Mouse (Mus musculus): ENCODE results near the gene Hnf1a. TPM values are rescaled to one million over a fixed set of nuclear protein-coding genes. Genes with fewer than 3 reads are reported as not detected.

Gene Hnf1a
- polyA plus RNA-seq, 1 experiment, result not detected

GRCm38 (mm10) chr5:114964315-114964966, 6.5 kb downstream of the Hnf1a start:
- Histone ChIP-seq H3ac (ENCODE audit: control insufficient read depth, insufficient read length) (no peak overlapping the region), H3K79me2 (ENCODE audit: control insufficient read depth, insufficient read depth) (no peaks in the 10 kb centered on the region), H3K27me3 (ENCODE audit: control insufficient read depth, insufficient read depth, insufficient read length) (peaks cover 45% of the 10 kb centered on the region), H3K36me3 (ENCODE audit: control insufficient read depth, insufficient read depth) (no peaks in the 10 kb centered on the region), H3K4me3 (no peak overlapping the region), H3K4me2 (ENCODE audit: low read depth) (peak overlapping the region; percentile 38)
- TF ChIP-seq TCF12 (IDR thresholded peaks at IDR 0.05; ENCODE audit: insufficient read depth, poor library complexity, severe bottlenecking) (no peak), TCF3 (IDR thresholded peaks at IDR 0.05; ENCODE audit: insufficient read length, low read depth) (no peak), MYOG (IDR thresholded peaks at IDR 0.05; ENCODE audit: control insufficient read depth in 1 of 3, insufficient read depth in 1 of 3, insufficient read length in 2 of 3, low read depth in 2 of 3) (no peak), E2F4 (IDR thresholded peaks at IDR 0.05; ENCODE audit: insufficient read depth) (no peak), MYOD1 (IDR thresholded peaks at IDR 0.05; ENCODE audit: control insufficient read depth in 1 of 3, insufficient read length in 2 of 3, low read depth in 2 of 3) (no peak), MAX (IDR thresholded peaks at IDR 0.05; ENCODE audit: low read depth) (no peak), SRF (IDR thresholded peaks at IDR 0.05; ENCODE audit: control insufficient read depth, insufficient read length, low read depth) (no peak), CEBPB (IDR thresholded peaks at IDR 0.05; ENCODE audit: insufficient read depth, poor library complexity, severe bottlenecking) (no peak), REST (IDR thresholded peaks at IDR 0.05; ENCODE audit: insufficient read depth, insufficient read length) (no peak), POLR2AphosphoS2 (IDR thresholded peaks at IDR 0.05; ENCODE audit: insufficient read length, low read depth) (no peak)

GRCm38 (mm10) chr5:114961590-114962360, 9.1 kb downstream of the Hnf1a start:
- H3K79me2 ChIP-seq (ENCODE audit: control insufficient read depth, insufficient read depth), result no peaks in the 10 kb centered on the region
- TF ChIP-seq TCF12 (IDR thresholded peaks at IDR 0.05; ENCODE audit: insufficient read depth, poor library complexity, severe bottlenecking), result no peak
- no peak for TF ChIP-seq POLR2A (IDR thresholded peaks at IDR 0.05; ENCODE audit: insufficient read length, low read depth)
- TF ChIP-seq POLR2AphosphoS2 (IDR thresholded peaks at IDR 0.05; ENCODE audit: insufficient read length, low read depth), result no peak
- TF ChIP-seq USF1 (IDR thresholded peaks at IDR 0.05; ENCODE audit: low read depth), result no peak
- no peak for TF ChIP-seq SRF (IDR thresholded peaks at IDR 0.05; ENCODE audit: control insufficient read depth, insufficient read length, low read depth)
- no peak for TF ChIP-seq TCF3 (IDR thresholded peaks at IDR 0.05; ENCODE audit: insufficient read length, low read depth)
- TF ChIP-seq E2F4 (IDR thresholded peaks at IDR 0.05; ENCODE audit: insufficient read depth), result no peak
- TF ChIP-seq MYOG (IDR thresholded peaks at IDR 0.05; ENCODE audit: control insufficient read depth in 1 of 3, insufficient read depth in 1 of 3, insufficient read length in 2 of 3, low read depth in 2 of 3), result peak in 1 of 3 experiments; percentile 56
- TF ChIP-seq MYOD1 (IDR thresholded peaks at IDR 0.05; ENCODE audit: control insufficient read depth in 1 of 3, insufficient read length in 2 of 3, low read depth in 2 of 3), result peak in 2 of 3 experiments; percentile 47 to 55
- no peak for TF ChIP-seq MAX (IDR thresholded peaks at IDR 0.05; ENCODE audit: low read depth)
- no peak for TF ChIP-seq CEBPB (IDR thresholded peaks at IDR 0.05; ENCODE audit: insufficient read depth, poor library complexity, severe bottlenecking)
- no peak overlapping the region for H3K4me2 ChIP-seq (ENCODE audit: low read depth)
- peaks cover 24% of the 10 kb centered on the region for H3K27me3 ChIP-seq (ENCODE audit: control insufficient read depth, insufficient read depth, insufficient read length)
- H3K36me3 ChIP-seq (ENCODE audit: control insufficient read depth, insufficient read depth), result no peaks in the 10 kb centered on the region
- no peak overlapping the region for H3K4me3 ChIP-seq
- no peak overlapping the region for H3ac ChIP-seq (ENCODE audit: control insufficient read depth, insufficient read length)

- Histone ChIP-seq H3K36me3 (ENCODE audit: control insufficient read depth, insufficient read depth) (no peaks in the 10 kb centered on the region), H3K27me3 (ENCODE audit: control insufficient read depth, insufficient read depth, insufficient read length) (peaks cover 20% of the 10 kb centered on the region), H3K4me3 (no peak overlapping the region), H3ac (ENCODE audit: control insufficient read depth, insufficient read length) (no peak overlapping the region), H3K4me2 (ENCODE audit: low read depth) (no peak overlapping the region), H3K79me2 (ENCODE audit: control insufficient read depth, insufficient read depth) (no peaks in the 10 kb centered on the region)
- no peak for TF ChIP-seq POLR2A (IDR thresholded peaks at IDR 0.05; ENCODE audit: insufficient read length, low read depth)
- peak; percentile 51 for TF ChIP-seq REST (IDR thresholded peaks at IDR 0.05; ENCODE audit: insufficient read depth, insufficient read length)
- no peak for TF ChIP-seq CEBPB (IDR thresholded peaks at IDR 0.05; ENCODE audit: insufficient read depth, poor library complexity, severe bottlenecking)
- TF ChIP-seq MYOG (IDR thresholded peaks at IDR 0.05; ENCODE audit: control insufficient read depth in 1 of 3, insufficient read depth in 1 of 3, insufficient read length in 2 of 3, low read depth in 2 of 3), result no peak
Observed at GRCm38 (mm10) chr5:114958069-114958468, 12.8 kb downstream of the Hnf1a start.

GRCm38 (mm10) chr5:114953326-114953725, 17.6 kb downstream of the Hnf1a start:
- TF ChIP-seq POLR2A (IDR thresholded peaks at IDR 0.05; ENCODE audit: insufficient read length, low read depth) (no peak), MYOG (IDR thresholded peaks at IDR 0.05; ENCODE audit: control insufficient read depth in 1 of 3, insufficient read depth in 1 of 3, insufficient read length in 2 of 3, low read depth in 2 of 3) (no peak), MAX (IDR thresholded peaks at IDR 0.05; ENCODE audit: low read depth) (no peak), TCF12 (IDR thresholded peaks at IDR 0.05; ENCODE audit: insufficient read depth, poor library complexity, severe bottlenecking) (no peak), MYOD1 (IDR thresholded peaks at IDR 0.05; ENCODE audit: control insufficient read depth in 1 of 3, insufficient read length in 2 of 3, low read depth in 2 of 3) (no peak)
- no peaks in the 10 kb centered on the region for H3K36me3 ChIP-seq (ENCODE audit: control insufficient read depth, insufficient read depth)
- H3K4me3 ChIP-seq, result no peak overlapping the region
- H3K4me2 ChIP-seq (ENCODE audit: low read depth), result no peak overlapping the region
- no peaks in the 10 kb centered on the region for H3K27me3 ChIP-seq (ENCODE audit: control insufficient read depth, insufficient read depth, insufficient read length)
- no peak overlapping the region for H3ac ChIP-seq (ENCODE audit: control insufficient read depth, insufficient read length)
- H3K79me2 ChIP-seq (ENCODE audit: control insufficient read depth, insufficient read depth), result no peaks in the 10 kb centered on the region

Data from myocyte (in vitro differentiated cells).